19 mouse cellular contexts compared by ENCODE assay signal in the genomic region with DNA sequence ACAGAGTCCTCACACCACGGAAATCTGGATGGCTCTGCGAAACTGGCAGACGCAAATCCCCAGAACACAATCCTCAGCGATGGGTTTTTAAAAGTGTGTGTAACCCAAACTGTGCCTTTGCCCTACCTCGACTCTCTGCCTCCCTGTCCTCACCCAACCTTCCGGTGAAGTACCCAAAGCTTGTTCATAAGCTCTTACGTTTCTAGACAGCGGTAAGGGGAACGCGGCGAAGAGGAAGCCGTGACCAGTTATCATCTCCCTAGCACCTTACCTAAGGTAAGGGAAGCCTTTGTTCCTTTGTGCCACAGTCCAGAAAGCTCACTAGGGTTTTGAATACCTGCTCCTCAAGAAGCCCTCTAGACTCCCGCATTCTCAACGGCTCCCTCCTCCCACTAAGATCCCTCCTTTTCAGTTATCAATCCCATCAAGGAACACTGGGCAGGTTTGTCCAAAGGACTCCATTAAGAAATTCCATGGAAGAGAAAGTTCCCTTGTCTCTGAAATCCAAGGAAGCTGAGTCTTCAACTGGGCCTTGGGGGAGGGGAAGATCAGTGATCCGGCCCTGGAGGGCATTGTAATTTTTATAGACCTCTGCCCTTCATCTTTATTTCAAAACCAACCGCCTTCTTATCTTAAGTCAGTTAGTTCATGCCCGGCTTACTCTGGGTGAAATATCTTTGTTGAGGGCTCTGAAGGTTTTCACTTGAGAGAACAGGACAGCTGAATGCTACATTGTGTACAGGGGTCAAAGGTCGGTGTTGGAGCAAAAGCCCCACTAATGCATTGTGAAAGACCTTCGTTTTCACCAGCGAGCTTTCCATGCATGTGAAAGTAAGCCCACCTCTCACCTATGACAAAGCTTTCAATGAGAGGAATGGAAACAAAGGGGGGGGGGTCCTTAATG.
DNase-seq lines count a peak whose midpoint lies in the region; ATAC-seq lines count a peak whose summit lies in the region.
"Had no signal": no experiment of that assay in that cellular context is flagged by ENCODE, and none has a peak within 500 bp of the region (broad histone marks: within the 10 kb centered on the region; RNA-seq: fewer than 3 reads in every experiment).

No protein-coding gene starts in this region.

- 0 out of 2 replicates have a peak, but pooled peaks have one; percentile 2 for ATAC-seq in kidney, embryonic 16.5 days (ENCODE audit: low FRiP score, low TSS enrichment)
- ATAC-seq in inflammation-experienced regulatory T-cells, adult 6 months = no peak
- ATAC-seq: forebrain, embryonic 14.5 days had no signal

- H3K9ac ChIP-seq in kidney, embryonic 16.5 days (replicated peaks; ENCODE audit: low read length) = no peak overlapping the region
- H3K9ac ChIP-seq: embryonic facial prominence, embryonic 15.5 days; limb, embryonic 12.5 days; liver, embryonic 15.5 days had no signal

- 76% methylated on average over 20 of the region's 20 CpGs for WGBS in kidney, embryonic 16.5 days
- WGBS in embryonic facial prominence, embryonic 10.5 days = 52% methylated on average over 20 of the region's 20 CpGs

- no peaks in the 10 kb centered on the region for H3K9me3 ChIP-seq in kidney, embryonic 16.5 days (ENCODE audit: low read length)
- no peaks in the 10 kb centered on the region for H3K9me3 ChIP-seq in embryonic facial prominence, embryonic 10.5 days
- H3K9me3 ChIP-seq: embryonic facial prominence, embryonic 15.5 days; limb, embryonic 12.5 days; liver, embryonic 15.5 days; megakaryocyte, embryonic 14.5 days had no signal

- no peaks in the 10 kb centered on the region for H3K27me3 ChIP-seq in kidney, embryonic 16.5 days (ENCODE audit: insufficient read depth, low read length)
- H3K27me3 ChIP-seq in embryonic facial prominence, embryonic 10.5 days (replicated peaks; ENCODE audit: low read depth, poor library complexity, severe bottlenecking) = no peaks in the 10 kb centered on the region
- H3K27me3 ChIP-seq: embryonic facial prominence, embryonic 15.5 days; limb, embryonic 12.5 days; liver, embryonic 15.5 days; megakaryocyte, embryonic 14.5 days had no signal

- peak overlapping the region; percentile 9; the same call in 1 of the 2 replicates for H3K27ac ChIP-seq in kidney, embryonic 16.5 days (ENCODE audit: low read length)
- peak overlapping the region; percentile 72 for H3K27ac ChIP-seq in embryonic facial prominence, embryonic 10.5 days (replicated peaks)
- H3K27ac ChIP-seq: embryonic facial prominence, embryonic 15.5 days; kidney, postnatal 0 days; layer of hippocampus, adult 2 months; liver, embryonic 15.5 days; stomach, postnatal 0 days had no signal

- H3K4me2 ChIP-seq in kidney, embryonic 16.5 days (replicated peaks; ENCODE audit: low read depth, low read length) = no peak overlapping the region
- H3K4me2 ChIP-seq: embryonic facial prominence, embryonic 15.5 days; limb, embryonic 12.5 days; liver, embryonic 15.5 days had no signal

- H3K4me1 ChIP-seq in kidney, embryonic 16.5 days (ENCODE audit: insufficient read depth, low read length) = peaks cover 18% of the 10 kb centered on the region
- H3K4me1 ChIP-seq in embryonic facial prominence, embryonic 10.5 days = peaks cover 74% of the 10 kb centered on the region
- H3K4me1 ChIP-seq: megakaryocyte, embryonic 14.5 days had no signal

- H3K4me3 ChIP-seq in kidney, embryonic 16.5 days (ENCODE audit: low read length) = no peak overlapping the region
- H3K4me3 ChIP-seq in embryonic facial prominence, embryonic 10.5 days = no peak overlapping the region
- H3K4me3 ChIP-seq: embryonic facial prominence, embryonic 15.5 days; layer of hippocampus, adult 2 months; limb, embryonic 12.5 days; liver, embryonic 15.5 days; megakaryocyte, embryonic 14.5 days had no signal

- no peaks in the 10 kb centered on the region for H3K36me3 ChIP-seq in kidney, embryonic 16.5 days (ENCODE audit: insufficient read depth, low read length)
- H3K36me3 ChIP-seq in embryonic facial prominence, embryonic 10.5 days (replicated peaks) = no peaks in the 10 kb centered on the region
- H3K36me3 ChIP-seq: embryonic facial prominence, embryonic 15.5 days; limb, embryonic 12.5 days; liver, embryonic 15.5 days had no signal

- no peak for DNase-seq in kidney, postnatal 4 days
- peak; percentile 85 for DNase-seq in embryo, embryonic 10 days (ENCODE audit: low spot score)
- peak; percentile 49 for DNase-seq in embryonic facial prominence, embryonic 10.5 days (ENCODE audit: low spot score)
- peak; percentile 59 for DNase-seq in mesoderm, embryonic 11.5 days (ENCODE audit: low read depth, low spot score)
- DNase-seq in testis, postnatal 14 days (ENCODE audit: low spot score) = no peak
- DNase-seq: cerebellum, postnatal 10 days; heart, postnatal 4 days; lung, postnatal 14 days; thymus, postnatal 25 days had no signal

Comparison
In these comparisons a context has a peak if more than half of its experiments do, and no peak if none do; other contexts are left out.
1. DNase-seq: peak in embryo, embryonic 10 days (single experiment), embryonic facial prominence, embryonic 10.5 days (single experiment) and mesoderm, embryonic 11.5 days (single experiment); none in kidney, postnatal 4 days (0 of 2) and testis, postnatal 14 days (single experiment).